Mouse (Mus musculus): ENCODE data around the gene Rbms3. TPM values are rescaled to one million over a fixed set of nuclear protein-coding genes. Genes with fewer than 3 reads are reported as not detected.

Rbms3 gene
- polyA plus RNA-seq, 1 experiment from 2014 or later = 45.9 TPM

GRCm38 (mm10) chr9:117413181-117413580 lies 216.5 kb downstream of the Rbms3 start:
- no peaks in the 10 kb centered on the region for H3K36me3 ChIP-seq (replicated peaks; ENCODE audit: control insufficient read depth, insufficient read depth, low read depth, low read length)
- H3K9ac ChIP-seq (replicated peaks; ENCODE audit: low read length) = no peak overlapping the region
- WGBS = 46% methylated on average over 3 of the region's 3 CpGs
- DNase-seq (ENCODE audit: low spot score) = peak; percentile 17
- no peak overlapping the region for H3K4me2 ChIP-seq (ENCODE audit: low read depth, low read length)
- H3K27me3 ChIP-seq (ENCODE audit: control insufficient read depth, insufficient read depth, low read length) = no peaks in the 10 kb centered on the region
- no peak overlapping the region for H3K27ac ChIP-seq (replicated peaks; ENCODE audit: low read depth, low read length)
- no peak overlapping the region for H3K4me3 ChIP-seq (ENCODE audit: low read depth, low read length)
- no peaks in the 10 kb centered on the region for H3K9me3 ChIP-seq (replicated peaks; ENCODE audit: control insufficient read depth, low read length)
- H3K4me1 ChIP-seq (ENCODE audit: control insufficient read depth, insufficient read depth, low read length) = no peaks in the 10 kb centered on the region
- no peak for ATAC-seq (replicated peaks; ENCODE audit: insufficient number of reproducible peaks, low FRiP score, low TSS enrichment, low read depth)

- ATAC-seq (replicated peaks; ENCODE audit: insufficient number of reproducible peaks, low FRiP score, low TSS enrichment, low read depth) = no peak
- DNase-seq (ENCODE audit: low spot score) = no peak
- Histone ChIP-seq H3K9me3 (replicated peaks; ENCODE audit: control insufficient read depth, low read length) (no peaks in the 10 kb centered on the region), H3K27ac (replicated peaks; ENCODE audit: low read depth, low read length) (no peak overlapping the region), H3K36me3 (replicated peaks; ENCODE audit: control insufficient read depth, insufficient read depth, low read depth, low read length) (no peaks in the 10 kb centered on the region), H3K9ac (replicated peaks; ENCODE audit: low read length) (no peak overlapping the region), H3K27me3 (ENCODE audit: control insufficient read depth, insufficient read depth, low read length) (no peaks in the 10 kb centered on the region), H3K4me3 (ENCODE audit: low read depth, low read length) (no peak overlapping the region), H3K4me1 (ENCODE audit: control insufficient read depth, insufficient read depth, low read length) (no peaks in the 10 kb centered on the region), H3K4me2 (ENCODE audit: low read depth, low read length) (no peak overlapping the region)
- 48% methylated on average over 2 of the region's 2 CpGs for whole genome bisulfite sequencing
Measured at GRCm38 (mm10) chr9:117412584-117412983, 217.1 kb downstream of the Rbms3 start.

- Histone ChIP-seq H3K36me3 (replicated peaks; ENCODE audit: control insufficient read depth, insufficient read depth, low read depth, low read length) (no peaks in the 10 kb centered on the region), H3K27ac (replicated peaks; ENCODE audit: low read depth, low read length) (no peak overlapping the region), H3K4me1 (ENCODE audit: control insufficient read depth, insufficient read depth, low read length) (no peaks in the 10 kb centered on the region), H3K4me2 (ENCODE audit: low read depth, low read length) (no peak overlapping the region), H3K9me3 (replicated peaks; ENCODE audit: control insufficient read depth, low read length) (no peaks in the 10 kb centered on the region), H3K27me3 (ENCODE audit: control insufficient read depth, insufficient read depth, low read length) (no peaks in the 10 kb centered on the region), H3K4me3 (ENCODE audit: low read depth, low read length) (no peak overlapping the region), H3K9ac (replicated peaks; ENCODE audit: low read length) (no peak overlapping the region)
- ATAC-seq (replicated peaks; ENCODE audit: insufficient number of reproducible peaks, low FRiP score, low TSS enrichment, low read depth) (no peak), DNase-seq (ENCODE audit: low spot score) (no peak)
- WGBS = 71% methylated on average over 4 of the region's 4 CpGs
Measured at GRCm38 (mm10) chr9:117404621-117405020, 225.1 kb downstream of the Rbms3 start.

- Histone ChIP-seq H3K36me3 (replicated peaks; ENCODE audit: control insufficient read depth, insufficient read depth, low read depth, low read length) (no peaks in the 10 kb centered on the region), H3K9me3 (replicated peaks; ENCODE audit: control insufficient read depth, low read length) (no peaks in the 10 kb centered on the region), H3K4me2 (ENCODE audit: low read depth, low read length) (no peak overlapping the region), H3K27ac (replicated peaks; ENCODE audit: low read depth, low read length) (no peak overlapping the region), H3K4me3 (ENCODE audit: low read depth, low read length) (no peak overlapping the region), H3K4me1 (ENCODE audit: control insufficient read depth, insufficient read depth, low read length) (no peaks in the 10 kb centered on the region), H3K27me3 (ENCODE audit: control insufficient read depth, insufficient read depth, low read length) (no peaks in the 10 kb centered on the region), H3K9ac (replicated peaks; ENCODE audit: low read length) (no peak overlapping the region)
- DNase-seq (ENCODE audit: low spot score) (no peak), ATAC-seq (replicated peaks; ENCODE audit: insufficient number of reproducible peaks, low FRiP score, low TSS enrichment, low read depth) (no peak)
- WGBS = 32% methylated on average over 7 of the region's 7 CpGs
Measured at GRCm38 (mm10) chr9:117400262-117400671, 229.4 kb downstream of the Rbms3 start.

- H3K27me3 ChIP-seq (ENCODE audit: control insufficient read depth, insufficient read depth, low read length) = no peaks in the 10 kb centered on the region
- H3K4me2 ChIP-seq (ENCODE audit: low read depth, low read length) = no peak overlapping the region
- no peaks in the 10 kb centered on the region for H3K36me3 ChIP-seq (replicated peaks; ENCODE audit: control insufficient read depth, insufficient read depth, low read depth, low read length)
- no peak for ATAC-seq (replicated peaks; ENCODE audit: insufficient number of reproducible peaks, low FRiP score, low TSS enrichment, low read depth)
- no peak for DNase-seq (ENCODE audit: low spot score)
- no peaks in the 10 kb centered on the region for H3K9me3 ChIP-seq (replicated peaks; ENCODE audit: control insufficient read depth, low read length)
- H3K4me3 ChIP-seq (ENCODE audit: low read depth, low read length) = no peak overlapping the region
- no peak overlapping the region for H3K27ac ChIP-seq (replicated peaks; ENCODE audit: low read depth, low read length)
- no peak overlapping the region for H3K9ac ChIP-seq (replicated peaks; ENCODE audit: low read length)
- no peaks in the 10 kb centered on the region for H3K4me1 ChIP-seq (ENCODE audit: control insufficient read depth, insufficient read depth, low read length)
Measured at GRCm38 (mm10) chr9:117397071-117397470, 232.6 kb downstream of the Rbms3 start.

GRCm38 (mm10) chr9:117396586-117396985 lies 233.1 kb downstream of the Rbms3 start:
- H3K9ac ChIP-seq (replicated peaks; ENCODE audit: low read length) = no peak overlapping the region
- ATAC-seq (replicated peaks; ENCODE audit: insufficient number of reproducible peaks, low FRiP score, low TSS enrichment, low read depth) (no peak), DNase-seq (ENCODE audit: low spot score) (no peak)
- H3K4me3 ChIP-seq (ENCODE audit: low read depth, low read length) = no peak overlapping the region
- H3K36me3 ChIP-seq (replicated peaks; ENCODE audit: control insufficient read depth, insufficient read depth, low read depth, low read length) = no peaks in the 10 kb centered on the region
- no peak overlapping the region for H3K4me2 ChIP-seq (ENCODE audit: low read depth, low read length)
- H3K27ac ChIP-seq (replicated peaks; ENCODE audit: low read depth, low read length) = no peak overlapping the region
- WGBS = 58% methylated on average over 8 of the region's 8 CpGs
- no peaks in the 10 kb centered on the region for H3K4me1 ChIP-seq (ENCODE audit: control insufficient read depth, insufficient read depth, low read length)
- H3K27me3 ChIP-seq (ENCODE audit: control insufficient read depth, insufficient read depth, low read length) = no peaks in the 10 kb centered on the region
- H3K9me3 ChIP-seq (replicated peaks; ENCODE audit: control insufficient read depth, low read length) = no peaks in the 10 kb centered on the region

- Histone ChIP-seq H3K27ac (replicated peaks; ENCODE audit: low read depth, low read length) (no peak overlapping the region), H3K9ac (replicated peaks; ENCODE audit: low read length) (no peak overlapping the region), H3K4me1 (ENCODE audit: control insufficient read depth, insufficient read depth, low read length) (no peaks in the 10 kb centered on the region), H3K4me2 (ENCODE audit: low read depth, low read length) (no peak overlapping the region), H3K4me3 (ENCODE audit: low read depth, low read length) (no peak overlapping the region), H3K27me3 (ENCODE audit: control insufficient read depth, insufficient read depth, low read length) (no peaks in the 10 kb centered on the region), H3K9me3 (replicated peaks; ENCODE audit: control insufficient read depth, low read length) (no peaks in the 10 kb centered on the region), H3K36me3 (replicated peaks; ENCODE audit: control insufficient read depth, insufficient read depth, low read depth, low read length) (no peaks in the 10 kb centered on the region)
- 66% methylated on average over 18 of the region's 18 CpGs for WGBS
- DNase-seq (ENCODE audit: low spot score) (peak; percentile 26), ATAC-seq (replicated peaks; ENCODE audit: insufficient number of reproducible peaks, low FRiP score, low TSS enrichment, low read depth) (no peak)
Measured at GRCm38 (mm10) chr9:117393626-117394525, 235.8 kb downstream of the Rbms3 start.

- H3K4me1 ChIP-seq (ENCODE audit: control insufficient read depth, insufficient read depth, low read length) = no peaks in the 10 kb centered on the region
- no peak overlapping the region for H3K9ac ChIP-seq (replicated peaks; ENCODE audit: low read length)
- no peak for DNase-seq (ENCODE audit: low spot score)
- no peak overlapping the region for H3K4me2 ChIP-seq (ENCODE audit: low read depth, low read length)
- WGBS = 86% methylated on average over 9 of the region's 9 CpGs
- H3K4me3 ChIP-seq (ENCODE audit: low read depth, low read length) = no peak overlapping the region
- no peak overlapping the region for H3K27ac ChIP-seq (replicated peaks; ENCODE audit: low read depth, low read length)
- H3K36me3 ChIP-seq (replicated peaks; ENCODE audit: control insufficient read depth, insufficient read depth, low read depth, low read length) = no peaks in the 10 kb centered on the region
- no peaks in the 10 kb centered on the region for H3K27me3 ChIP-seq (ENCODE audit: control insufficient read depth, insufficient read depth, low read length)
- H3K9me3 ChIP-seq (replicated peaks; ENCODE audit: control insufficient read depth, low read length) = no peaks in the 10 kb centered on the region
- no peak for ATAC-seq (replicated peaks; ENCODE audit: insufficient number of reproducible peaks, low FRiP score, low TSS enrichment, low read depth)
Measured at GRCm38 (mm10) chr9:117388024-117388423, 241.7 kb downstream of the Rbms3 start.
